Mouse (Mus musculus) c-Kit-positive CD71-positive TER-119-positive erythroid progenitor cells, embryonic 14.5 days (primary cell): ENCODE results near the gene Rnase12.
"Not testable (repeated sequence)": the region's sequence is repeated elsewhere in the genome, so short reads cannot be mapped to it uniquely, and the experiment has no call there.

Experiments used
- DNase-seq: peaks from one replicate; pipeline ENCODE4 v3.0.0-alpha.2; 2013; ENCODE audit warnings: low spot score

Gene Rnase12

GRCm38 (mm10) chr14:51017256-51017655 is 40.2 kb downstream of the Rnase12 start:
- no peak for DNase-seq

DNA sequence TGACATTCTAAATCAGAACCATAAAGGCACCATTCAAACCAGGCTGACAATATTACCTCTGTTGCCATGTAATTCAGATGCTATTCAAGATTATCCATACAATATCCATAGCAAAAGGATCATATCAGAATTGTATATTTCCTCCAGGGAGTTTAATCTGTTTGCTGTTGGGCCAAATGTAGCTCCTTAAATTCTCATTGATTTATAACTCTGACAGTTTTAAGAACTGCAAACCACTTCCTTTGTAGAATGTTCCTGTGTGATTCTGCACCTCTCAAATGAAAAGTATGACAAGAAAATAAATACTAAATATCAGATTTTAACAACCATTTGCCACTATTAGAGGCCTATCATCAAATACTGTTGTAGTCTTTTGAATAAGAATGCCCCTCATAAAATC is 41.7 kb downstream of the Rnase12 start:
- no peak for DNase-seq

- DNase-seq = not testable (repeated sequence)
Measured at GRCm38 (mm10) chr14:51014724-51015123, 42.7 kb downstream of the Rnase12 start.

GRCm38 (mm10) chr14:51009572-51009971 is 47.9 kb downstream of the Rnase12 start:
- no peak for DNase-seq

GRCm38 (mm10) chr14:51008781-51009180 is 48.7 kb downstream of the Rnase12 start:
- DNase-seq = no peak

- no peak for DNase-seq
Measured at GRCm38 (mm10) chr14:51007914-51008713, 49.3 kb downstream of the Rnase12 start.

DNA sequence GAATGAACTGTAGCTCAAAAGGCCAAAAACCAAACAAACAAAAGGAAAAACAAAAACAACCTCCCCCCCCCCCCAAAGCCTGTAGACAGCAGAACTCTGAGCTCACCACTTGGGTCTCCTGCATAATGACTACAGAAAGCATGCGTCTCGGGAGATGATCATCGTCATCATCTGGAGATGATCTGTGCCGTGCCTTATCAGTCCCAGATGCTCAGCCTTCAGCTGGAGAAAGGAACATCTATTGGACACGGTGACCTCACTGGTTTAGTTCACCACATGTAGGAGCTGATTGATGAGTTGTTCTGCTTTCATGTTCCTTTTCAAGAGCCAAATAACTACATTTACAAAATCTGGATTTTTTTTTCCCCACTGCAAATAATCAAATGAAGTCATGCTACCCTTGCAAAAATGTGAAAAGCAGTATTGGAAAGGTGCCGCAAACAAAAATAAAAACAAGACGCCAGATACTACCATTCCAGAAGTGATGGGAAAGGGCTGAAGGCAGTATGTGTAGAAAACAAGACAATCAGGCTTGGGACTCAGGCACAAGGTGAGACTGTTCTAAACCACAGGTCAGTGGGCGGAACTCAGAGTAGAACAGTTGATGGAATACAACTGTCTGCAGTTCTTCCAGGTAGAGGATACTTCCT is 50.2 kb downstream of the Rnase12 start, which contains the start of gene Rnase10:
Gene Rnase10, plus strand, starts transcription at position 600 of the 650 bp plus-strand sequence.
- DNase-seq = no peak
